Mouse (Mus musculus) urinary bladder, adult 18-20 months (tissue): ENCODE data around the gene Sae1.

ENCODE experiments used
- DNase-seq, 2 experiments: peaks; one replicate each; pipeline ENCODE4 v3.0.0; 2022; ENCODE audit warnings: low spot score in 2 of 2, mixed read lengths in 2 of 2

Gene Sae1

DNA sequence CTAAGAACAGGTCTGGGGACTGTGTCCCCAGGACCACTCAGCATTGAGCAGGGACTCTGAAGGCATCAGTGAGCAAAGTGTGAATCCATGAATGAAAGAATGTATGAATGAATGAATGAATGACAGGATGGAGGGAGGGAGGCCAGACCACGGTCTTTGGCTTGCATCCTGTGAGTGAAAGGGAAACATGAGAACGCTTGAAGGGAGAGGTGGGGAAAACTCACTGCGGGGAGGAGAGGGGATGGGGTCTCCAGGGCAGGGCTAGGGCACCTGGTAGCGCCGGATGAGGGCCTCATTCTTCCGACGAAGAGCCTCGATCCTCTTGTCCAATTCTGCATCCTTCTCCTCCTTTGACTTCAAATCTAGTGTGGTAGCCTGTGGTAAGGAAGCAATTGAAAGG is 103.6 kb downstream of the Sae1 start:
- DNase-seq = no peak

DNA sequence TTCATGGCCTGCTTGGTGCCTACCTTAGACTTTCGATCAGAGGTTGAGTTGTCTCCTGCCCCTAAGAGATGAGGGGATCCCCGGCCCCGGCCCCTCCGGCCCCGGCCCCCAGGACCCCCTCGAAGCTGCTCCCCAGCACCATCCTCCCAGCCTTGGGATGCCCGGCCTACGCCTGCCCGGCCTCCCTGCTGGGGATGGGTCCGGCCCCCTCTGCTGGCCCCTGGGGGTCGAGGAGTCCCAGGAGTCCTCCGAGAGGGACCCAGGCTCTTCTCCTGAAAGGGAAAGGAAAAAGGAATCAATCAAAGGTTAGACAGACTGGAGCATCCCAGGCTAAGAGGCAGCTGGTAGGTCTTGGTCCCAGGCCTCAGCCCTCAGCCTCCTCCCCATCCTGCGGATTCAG is 105.3 kb downstream of the Sae1 start:
- no peak for DNase-seq

DNA sequence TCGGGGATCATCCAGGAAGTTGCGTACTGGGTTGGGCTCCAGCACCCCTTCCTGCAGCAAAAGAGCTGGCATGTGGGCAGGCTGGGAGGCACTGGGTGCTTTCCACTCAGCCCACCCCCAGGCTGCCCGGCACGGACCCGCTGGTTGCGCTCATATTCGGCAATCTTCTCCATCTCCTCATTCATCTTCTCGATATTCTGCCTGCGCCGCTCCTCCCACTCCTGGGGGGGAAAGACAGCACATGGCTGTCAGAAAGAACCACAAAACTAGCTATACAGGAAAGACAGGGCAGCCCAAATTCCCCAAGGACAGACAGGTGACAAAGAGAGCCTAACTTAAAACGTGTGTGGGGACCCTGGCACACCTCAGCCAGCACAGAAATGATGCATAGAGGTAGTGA is 106.9 kb downstream of the Sae1 start:
- DNase-seq = no peak

GRCm38 (mm10) chr7:16274922-16275890 is 112.4 kb downstream of the Sae1 start:
- DNase-seq = no peak

GRCm38 (mm10) chr7:16273766-16274140 is 113.9 kb downstream of the Sae1 start:
- DNase-seq = peak; percentile 42 to 63

GRCm38 (mm10) chr7:16273081-16273765 is 114.4 kb downstream of the Sae1 start, which contains the start of gene Inafm1:
Gene Inafm1, minus strand, starts transcription at chr7:16273617.
- DNase-seq = peak; percentile 77 to 82

- DNase-seq = peak; percentile 50 to 55
These were observed 114.9 kb downstream of the Sae1 start for GRCm38 (mm10) chr7:16272681-16273080.

DNA sequence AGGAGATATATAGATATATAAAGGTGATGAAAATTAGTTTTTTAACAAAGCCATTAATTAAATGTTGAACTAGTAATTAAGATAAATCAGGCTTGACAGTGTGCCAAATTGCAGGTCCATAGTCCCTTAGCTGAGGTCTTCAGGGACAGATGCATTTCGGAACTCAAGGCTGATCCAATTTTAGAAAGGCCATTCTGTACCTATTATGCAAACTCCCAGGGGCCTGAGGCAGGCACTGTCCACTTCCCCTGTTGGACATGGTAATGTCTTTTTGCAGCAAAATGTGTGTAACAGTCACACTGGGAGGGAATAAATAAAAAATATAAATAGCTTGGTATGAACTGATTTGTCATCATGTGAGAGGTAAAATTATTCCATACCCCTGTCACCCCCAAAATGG is 116.5 kb downstream of the Sae1 start:
- no peak for DNase-seq
